Mouse (Mus musculus): ENCODE measurements around the gene Ptpre. TPM values are rescaled to one million over a fixed set of nuclear protein-coding genes. Genes with fewer than 3 reads are reported as not detected.

The Ptpre gene
- total RNA-seq, 2 experiments from 2014 or later: 6.0 to 6.4 TPM

DNA sequence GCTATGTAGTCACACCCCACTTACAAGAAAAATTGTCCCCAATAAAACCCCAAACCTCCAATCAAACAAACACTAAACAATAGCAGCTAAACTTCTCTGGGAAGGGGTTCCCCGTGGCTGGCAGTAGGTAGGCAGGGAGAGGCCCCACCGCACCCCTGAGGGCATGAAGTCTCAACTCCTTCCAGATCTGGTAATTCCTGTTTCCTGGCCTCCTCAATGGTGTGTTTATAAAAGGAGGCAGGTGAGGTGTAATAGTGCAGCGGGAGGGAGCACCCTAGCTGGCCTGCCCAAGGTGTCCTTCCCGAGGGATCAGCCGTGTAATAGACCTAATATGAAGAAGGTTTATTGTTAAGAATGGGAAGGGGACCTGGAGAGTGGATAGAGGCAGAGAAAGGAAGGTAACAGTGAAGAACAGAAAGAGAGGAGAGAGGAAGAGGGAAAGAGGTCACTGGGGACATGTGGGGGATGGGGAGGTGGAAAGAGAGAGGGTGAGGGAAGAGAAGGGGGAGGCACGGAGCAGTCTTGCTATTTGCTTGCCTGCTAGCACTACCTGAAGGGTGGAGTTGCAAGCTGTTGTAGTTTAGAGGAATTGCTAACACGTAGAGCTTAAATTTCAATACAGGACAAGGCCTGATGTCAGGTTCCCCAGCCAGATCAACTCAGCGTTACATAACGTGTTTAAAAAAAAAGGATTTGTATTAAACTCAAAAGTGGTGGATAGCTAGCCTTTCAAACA is 197.8 kb downstream of the Ptpre start:
- no peak for DNase-seq

Small RNA genes within 50 kb of the gene (microRNA-seq; reads per million reads assigned to microRNA genes)
- gene Mir1962: 0 reads per million in 2 experiments

Other genes with a start within 250 kb of the Ptpre start
- gene Foxi2, start 127.2 kb upstream of the Ptpre start, total RNA-seq (2021): not detected
- not detected for gene Clrn3, start 8.8 kb upstream of the Ptpre start, total RNA-seq (2021)
- 100 to 1,000 TPM in 1 of 2 experiments, 10 to 100 TPM in 1; 96.2 to 108 TPM for gene Mki67, start 178.9 kb downstream of the Ptpre start, total RNA-seq (2021)